Mouse (Mus musculus) cerebellum, adult 2 months (tissue): Measurements from ENCODE around the gene Vcam1.

Experiments used
- CTCF ChIP-seq: fragments of 200-500 bp; IDR thresholded peaks from 2 replicates; pipeline ENCODE4 v1.5.1; 2011; ENCODE audit warnings: low read depth, mild to moderate bottlenecking, control low read depth, low read length, moderate library complexity, borderline replicate concordance; ENCODE audit not compliant: insufficient read depth
- POLR2A ChIP-seq: fragments of 200-500 bp; IDR thresholded peaks from 2 replicates; pipeline ENCODE4 v1.6.1; 2011; ENCODE audit warnings: low read length, control low read depth, borderline replicate concordance; ENCODE audit not compliant: insufficient read depth

DNA sequence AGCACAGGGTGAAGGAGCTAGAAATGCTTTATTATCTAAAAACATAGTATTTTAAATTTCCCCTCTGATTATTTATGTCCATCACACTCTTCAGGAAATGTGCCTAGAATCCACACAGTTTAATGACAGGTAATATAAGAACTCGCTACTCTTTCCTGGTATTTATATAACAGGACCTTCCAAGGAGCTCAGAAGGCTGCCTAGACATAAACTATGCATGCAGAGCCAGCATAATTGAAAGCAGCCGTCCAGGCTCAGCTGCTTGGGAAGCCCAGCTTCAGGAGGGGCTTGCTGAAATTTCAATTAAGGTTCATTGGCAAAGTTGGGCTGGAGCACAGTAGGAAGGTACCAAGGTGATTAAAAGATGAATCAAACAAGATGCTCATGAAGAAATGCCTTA, 2.2 kb downstream of the Vcam1 start:
- no peak for TF ChIP-seq CTCF
- no peak for TF ChIP-seq POLR2A
